Mouse (Mus musculus): ENCODE measurements around the gene Rexo5.
A peak's percentile ranks its signal among the peaks of the same experiment; 100 is the strongest.

The Rexo5 gene

GRCm38 (mm10) chr7:119881229-119881628 is 87.4 kb downstream of the Rexo5 start:
- no peak for DNase-seq (ENCODE audit: low read depth in 1 of 2, low spot score in 2 of 2)

- no peak for DNase-seq (ENCODE audit: low read depth in 1 of 2, low spot score in 2 of 2)
Observed at GRCm38 (mm10) chr7:119887887-119888286, 94.1 kb downstream of the Rexo5 start.

GRCm38 (mm10) chr7:119892198-119892597 is 98.4 kb downstream of the Rexo5 start:
- no peak for DNase-seq (ENCODE audit: low read depth in 1 of 2, low spot score in 2 of 2)

GRCm38 (mm10) chr7:119892742-119893141 is 98.9 kb downstream of the Rexo5 start:
- no peak for DNase-seq (ENCODE audit: low read depth in 1 of 2, low spot score in 2 of 2)

GRCm38 (mm10) chr7:119894818-119895544 is 101.2 kb downstream of the Rexo5 start:
- peak in 1 of 2 experiments; percentile 4 for DNase-seq (ENCODE audit: low read depth in 1 of 2, low spot score in 2 of 2)

GRCm38 (mm10) chr7:119895639-119896512 is 102.1 kb downstream of the Rexo5 start, which contains the start of the genes Lyrm1 and Dcun1d3:
Lyrm1 (plus strand) TSS chr7:119895861.
Dcun1d3 (minus strand) TSS chr7:119896298.
- DNase-seq (ENCODE audit: low read depth in 1 of 2, low spot score in 2 of 2): peak; percentile 88 to 92

GRCm38 (mm10) chr7:119897521-119898109 is 103.8 kb downstream of the Rexo5 start:
- no peak for DNase-seq (ENCODE audit: low read depth in 1 of 2, low spot score in 2 of 2)

- DNase-seq (ENCODE audit: low read depth in 1 of 2, low spot score in 2 of 2): no peak
Observed at GRCm38 (mm10) chr7:119898247-119898856, 104.5 kb downstream of the Rexo5 start.

Data from monocyte, adult 2 months (primary cell).